Mouse (Mus musculus): ENCODE measurements around the gene Pop5. TPM values are rescaled to one million over a fixed set of nuclear protein-coding genes. Genes with fewer than 3 reads are reported as not detected.

Pop5 gene
- total RNA-seq, 2 experiments from 2014 or later, result 27.9 to 28.2 TPM

GRCm38 (mm10) chr5:115279226-115280049, 43.8 kb downstream of the Pop5 start, which contains the start of gene Coq5:
Gene Coq5 (plus strand): TSS chr5:115279666.
- intact Hi-C loops (cut with DNase I), result loop anchor here (5.0 kb wide), 1 partner anchor 68 kb away; the partner anchor contains the start of gene Cox6a1
- DNase-seq, result peak; percentile 83 to 84

DNA sequence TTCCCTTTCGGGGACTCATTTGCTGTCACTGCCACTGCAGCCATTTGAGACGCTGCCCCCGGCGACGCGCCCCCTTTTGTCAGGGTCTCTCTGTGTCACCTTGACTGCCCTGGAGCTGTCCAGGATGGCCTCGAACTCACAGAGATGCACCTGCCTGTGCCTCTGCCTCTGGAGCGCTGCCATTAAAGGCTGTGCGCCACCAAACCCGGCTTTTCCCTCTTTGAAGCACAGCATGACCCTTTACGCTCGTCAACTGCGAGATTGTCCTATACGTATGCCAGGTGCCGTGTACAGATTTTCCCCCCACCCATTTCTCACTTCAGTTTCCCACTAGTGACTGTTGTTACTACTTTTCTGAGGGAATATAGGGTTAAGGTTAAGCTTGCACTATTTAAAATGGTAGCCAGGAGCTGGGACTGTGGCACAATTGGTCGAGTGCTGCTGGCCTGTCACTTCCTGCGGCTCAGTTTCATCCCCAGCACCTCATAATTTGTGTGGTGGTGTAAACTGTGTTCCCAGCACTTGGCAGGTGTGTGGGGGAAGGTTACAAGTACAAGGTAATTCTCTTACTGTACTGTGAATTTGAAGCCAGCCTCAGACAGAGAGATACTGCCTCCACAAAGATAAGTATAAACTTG, 44.5 kb downstream of the Pop5 start:
- intact Hi-C loops (cut with DNase I), result no loop called here
- DNase-seq, result no peak

GRCm38 (mm10) chr5:115284735-115285134, 49.1 kb downstream of the Pop5 start:
- intact Hi-C loops (cut with DNase I), result no loop called here
- no peak for DNase-seq

DNA sequence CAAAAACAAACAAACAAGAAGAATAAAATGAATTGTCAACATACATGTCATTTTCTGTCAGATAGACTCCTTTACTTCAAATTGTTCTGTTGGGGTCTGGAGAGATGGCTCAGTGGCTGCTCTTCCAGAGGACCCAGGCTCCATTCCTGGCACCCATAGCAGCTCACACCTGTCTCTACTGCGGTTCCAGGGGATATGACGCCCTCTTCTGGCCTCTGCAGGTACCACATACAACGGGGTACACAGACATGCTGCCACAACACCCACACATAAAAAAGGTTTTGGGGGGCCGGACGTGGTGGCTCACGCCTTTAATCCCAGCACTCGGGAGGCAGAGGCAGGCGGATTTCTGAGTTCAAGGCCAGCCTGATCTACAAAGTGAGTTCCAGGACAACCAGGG, 58.5 kb downstream of the Pop5 start:
- intact Hi-C loops (cut with DNase I), result no loop called here
- no peak for DNase-seq

Other genes with a start within 250 kb of the Pop5 start
- 10 to 100 TPM; 19.6 to 21.3 TPM for gene Sppl3, start 224.7 kb upstream of the Pop5 start, total RNA-seq (2021)
- not detected for gene Gm10401, start 137.5 kb upstream of the Pop5 start, total RNA-seq (2021)
- gene Acads, start 116.5 kb upstream of the Pop5 start, total RNA-seq (2021), result 10 to 100 TPM; 68.8 to 71.7 TPM
- gene Unc119b, start 100.9 kb upstream of the Pop5 start, total RNA-seq (2021), result 1 to 10 TPM; 8.5 to 9.0 TPM
- gene Mlec, start 77.7 kb upstream of the Pop5 start, total RNA-seq (2021), result 100 to 1,000 TPM; 163 to 241 TPM
- gene Cabp1, start 41.5 kb upstream of the Pop5 start, total RNA-seq (2021), result 1 to 10 TPM; 1.3 to 1.4 TPM
- 100 to 1,000 TPM; 243 to 279 TPM for gene Rnf10, start 37.1 kb downstream of the Pop5 start, total RNA-seq (2021)
- gene Coq5, start 43.8 kb downstream of the Pop5 start, total RNA-seq (2021), result 10 to 100 TPM; 86.7 to 87.0 TPM
- gene Dynll1, start 65.2 kb downstream of the Pop5 start, total RNA-seq (2021), result 10 to 100 TPM; 51.5 to 76.5 TPM
- 10 to 100 TPM; 10.7 to 11.0 TPM for gene Srsf9, start 91.3 kb downstream of the Pop5 start, total RNA-seq (2021)
- gene Gatc, start 105.3 kb downstream of the Pop5 start, total RNA-seq (2021), result 10 to 100 TPM; 22.0 to 22.2 TPM
- 10 to 100 TPM; 16.5 to 19.4 TPM for gene Triap1, start 105.4 kb downstream of the Pop5 start, total RNA-seq (2021)
- 10 to 100 TPM; 49.7 to 56.1 TPM for gene Cox6a1, start 113.1 kb downstream of the Pop5 start, total RNA-seq (2021)
- gene Msi1, start 193.8 kb downstream of the Pop5 start, total RNA-seq (2021), result under 1 TPM; 0.36 to 0.49 TPM
- gene Pla2g1b, start 230.4 kb downstream of the Pop5 start, total RNA-seq (2021), result not detected
- gene Sirt4, start 248.9 kb downstream of the Pop5 start, total RNA-seq (2021), result 10 to 100 TPM; 11.2 to 12.2 TPM